Mouse (Mus musculus): ENCODE measurements at regions not wholly inside any gene's neighbourhood (a gene's known extent, or its start where the extent isn't known, plus 50 kb on each side); places are given as distances from the start of the nearest gene placed in this dataset.
"Not testable (repeated sequence)": the region's sequence is repeated elsewhere in the genome, so short reads cannot be mapped to it uniquely, and the experiment has no call there.

DNA sequence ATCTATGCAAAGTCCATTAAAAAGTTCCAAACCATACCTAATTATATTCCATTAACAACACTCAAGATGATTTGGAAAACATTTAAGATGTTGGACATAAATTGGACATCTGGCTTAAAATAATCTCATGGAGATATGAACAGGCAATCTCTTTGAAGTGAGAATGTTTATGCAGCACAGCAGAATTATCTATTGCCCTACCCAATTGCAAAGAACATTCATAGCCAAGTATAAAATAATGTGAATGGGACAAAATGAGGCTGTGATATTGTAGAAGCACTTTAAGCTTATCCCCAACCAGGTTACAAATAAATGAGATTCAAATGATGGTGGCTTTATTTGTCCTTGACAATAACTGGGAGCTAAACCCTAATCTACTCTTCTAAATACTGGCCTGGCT, 950.0 kb upstream of the Fam98a start:
- Histone ChIP-seq H3K27me3 (replicated peaks; ENCODE audit: control insufficient read depth, insufficient read depth, low read length) (no peaks in the 10 kb centered on the region), H3K4me1 (replicated peaks; ENCODE audit: control insufficient read depth, insufficient read depth, low read length) (no peaks in the 10 kb centered on the region)
- ATAC-seq (replicated peaks; ENCODE audit: low FRiP score, low TSS enrichment, low read depth) = no peak

DNA sequence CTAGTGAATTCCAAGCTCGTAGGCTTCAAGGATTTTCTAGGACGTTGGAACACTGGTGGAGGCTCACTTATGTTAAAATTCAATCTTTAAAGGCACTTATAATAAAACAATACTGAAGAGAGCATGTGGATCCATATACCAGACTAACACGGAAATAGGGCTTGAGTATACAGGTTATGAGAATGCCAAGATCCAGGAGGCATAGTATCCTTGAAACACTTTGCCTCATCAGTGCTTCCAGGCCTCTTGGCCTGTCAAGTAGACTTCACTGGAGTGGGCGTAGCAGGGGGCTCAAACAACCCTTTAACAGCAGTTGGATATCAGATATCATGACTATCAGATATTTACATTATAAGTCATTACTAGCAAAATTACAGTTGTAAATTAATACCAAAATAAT, 948.7 kb upstream of the Fam98a start:
- H3K27ac ChIP-seq (ENCODE audit: low read depth) = no peak overlapping the region

More for the DNA sequence above, 950.0 kb upstream of the Fam98a start:
- Histone ChIP-seq H3K9ac (ENCODE audit: low read length) (no peak overlapping the region), H3K9me3 (ENCODE audit: control insufficient read depth, low read length) (no peaks in the 10 kb centered on the region), H3K4me3 (ENCODE audit: low read depth, low read length) (no peak overlapping the region), H3K4me2 (ENCODE audit: low read length) (no peak overlapping the region), H3K27ac (ENCODE audit: low read depth) (no peak overlapping the region), H3K36me3 (ENCODE audit: control insufficient read depth, insufficient read depth, low read length) (no peaks in the 10 kb centered on the region)
- DNase-seq (ENCODE audit: low spot score) = no peak

DNA sequence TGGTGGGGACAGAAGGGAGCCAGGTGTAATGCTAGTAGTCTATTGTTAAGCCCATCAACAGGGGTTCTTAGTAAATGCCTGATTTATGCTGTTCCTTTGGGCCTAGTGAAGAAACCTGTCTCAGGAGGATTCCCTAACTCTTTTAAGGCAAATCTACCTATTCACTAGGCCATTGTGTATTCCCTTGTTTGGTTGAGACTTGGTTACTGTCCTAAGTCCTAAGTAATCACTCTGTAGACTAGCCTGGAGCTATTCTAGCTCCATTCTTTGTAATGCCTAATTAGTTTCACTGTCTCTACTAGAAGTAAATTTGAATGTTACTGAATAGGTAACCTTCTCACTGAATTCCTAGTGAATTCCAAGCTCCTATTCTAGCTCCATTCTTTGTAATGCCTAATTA, 948.2 kb upstream of the Fam98a start:
- not testable (repeated sequence) for H3K36me3 ChIP-seq (ENCODE audit: control insufficient read depth, insufficient read depth, low read length); H3K9me3 ChIP-seq (ENCODE audit: control insufficient read depth, low read length); H3K4me3 ChIP-seq (ENCODE audit: low read depth, low read length); H3K4me2 ChIP-seq (ENCODE audit: low read length); ATAC-seq (replicated peaks; ENCODE audit: low FRiP score, low TSS enrichment, low read depth); H3K9ac ChIP-seq (ENCODE audit: low read length); H3K4me1 ChIP-seq (replicated peaks; ENCODE audit: control insufficient read depth, insufficient read depth, low read length); DNase-seq (ENCODE audit: low spot score); H3K27ac ChIP-seq (ENCODE audit: low read depth); H3K27me3 ChIP-seq (replicated peaks; ENCODE audit: control insufficient read depth, insufficient read depth, low read length)

More for the DNA sequence above, 948.7 kb upstream of the Fam98a start:
- Histone ChIP-seq H3K9ac (ENCODE audit: low read length) (no peak overlapping the region), H3K36me3 (ENCODE audit: control insufficient read depth, insufficient read depth, low read length) (no peaks in the 10 kb centered on the region), H3K4me1 (replicated peaks; ENCODE audit: control insufficient read depth, insufficient read depth, low read length) (no peaks in the 10 kb centered on the region), H3K4me3 (ENCODE audit: low read depth, low read length) (no peak overlapping the region), H3K9me3 (ENCODE audit: control insufficient read depth, low read length) (no peaks in the 10 kb centered on the region), H3K4me2 (ENCODE audit: low read length) (no peak overlapping the region), H3K27me3 (replicated peaks; ENCODE audit: control insufficient read depth, insufficient read depth, low read length) (no peaks in the 10 kb centered on the region)
- 81% methylated on average over 4 of the region's 4 CpGs for WGBS
- DNase-seq (ENCODE audit: low spot score) (no peak), ATAC-seq (replicated peaks; ENCODE audit: low FRiP score, low TSS enrichment, low read depth) (no peak)

DNA sequence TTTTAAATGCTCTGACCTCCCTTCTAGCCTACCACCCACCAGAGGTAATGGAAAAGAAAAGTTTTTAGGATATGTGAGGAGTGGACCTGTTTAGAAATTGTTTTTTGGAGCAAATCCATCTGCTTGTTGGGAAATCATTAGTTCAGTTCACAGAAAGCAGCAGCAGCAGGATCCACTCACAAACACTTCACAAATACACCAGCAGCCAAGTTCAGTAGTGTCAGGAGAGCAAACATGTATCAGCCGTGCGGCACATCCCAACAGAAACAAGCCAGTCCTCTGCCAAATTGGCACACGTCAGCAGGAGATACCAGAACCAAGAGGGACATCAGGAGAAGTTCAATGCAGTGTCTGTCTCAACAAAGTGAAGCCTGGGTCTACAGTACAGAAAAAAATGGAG, 935.6 kb upstream of the Fam98a start:
- Histone ChIP-seq H3K4me1 (replicated peaks; ENCODE audit: control insufficient read depth, insufficient read depth, low read length) (no peaks in the 10 kb centered on the region), H3K9ac (ENCODE audit: low read length) (no peak overlapping the region), H3K4me3 (ENCODE audit: low read depth, low read length) (no peak overlapping the region), H3K27me3 (replicated peaks; ENCODE audit: control insufficient read depth, insufficient read depth, low read length) (no peaks in the 10 kb centered on the region), H3K27ac (ENCODE audit: low read depth) (no peak overlapping the region), H3K4me2 (ENCODE audit: low read length) (no peak overlapping the region), H3K36me3 (ENCODE audit: control insufficient read depth, insufficient read depth, low read length) (no peaks in the 10 kb centered on the region), H3K9me3 (ENCODE audit: control insufficient read depth, low read length) (no peaks in the 10 kb centered on the region)
- WGBS = 86% methylated on average over 3 of the region's 3 CpGs
- DNase-seq (ENCODE audit: low spot score) (no peak), ATAC-seq (replicated peaks; ENCODE audit: low FRiP score, low TSS enrichment, low read depth) (no peak)

DNA sequence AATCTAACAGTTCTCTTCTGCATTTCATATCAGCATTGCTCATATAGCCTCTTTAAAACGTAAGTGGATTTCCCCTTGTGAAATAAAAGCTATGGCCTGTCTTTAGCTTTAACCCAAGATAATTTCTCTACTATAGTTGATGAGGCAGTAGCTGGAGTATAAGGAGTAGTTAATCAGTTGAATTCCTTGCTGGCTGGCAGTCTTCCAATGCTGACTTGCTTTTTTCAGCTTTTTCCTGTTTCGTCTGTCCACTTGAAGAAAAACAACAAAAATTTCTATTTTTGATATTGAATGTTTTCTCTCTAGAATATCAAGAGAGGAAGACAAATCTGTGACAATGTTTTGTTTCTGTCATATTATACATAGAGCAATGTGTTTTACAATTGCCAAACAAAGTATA, 932.4 kb upstream of the Fam98a start:
- no peak overlapping the region for H3K4me2 ChIP-seq (ENCODE audit: low read length)
- H3K27ac ChIP-seq (ENCODE audit: low read depth) = no peak overlapping the region
- no peaks in the 10 kb centered on the region for H3K27me3 ChIP-seq (replicated peaks; ENCODE audit: control insufficient read depth, insufficient read depth, low read length)
- H3K9me3 ChIP-seq (ENCODE audit: control insufficient read depth, low read length) = no peaks in the 10 kb centered on the region
- H3K9ac ChIP-seq (ENCODE audit: low read length) = no peak overlapping the region
- no peaks in the 10 kb centered on the region for H3K36me3 ChIP-seq (ENCODE audit: control insufficient read depth, insufficient read depth, low read length)
- WGBS = 53% methylated on average over 2 of the region's 2 CpGs
- DNase-seq (ENCODE audit: low spot score) (no peak), ATAC-seq (replicated peaks; ENCODE audit: low FRiP score, low TSS enrichment, low read depth) (no peak)
- H3K4me3 ChIP-seq (ENCODE audit: low read depth, low read length) = no peak overlapping the region
- no peaks in the 10 kb centered on the region for H3K4me1 ChIP-seq (replicated peaks; ENCODE audit: control insufficient read depth, insufficient read depth, low read length)

DNA sequence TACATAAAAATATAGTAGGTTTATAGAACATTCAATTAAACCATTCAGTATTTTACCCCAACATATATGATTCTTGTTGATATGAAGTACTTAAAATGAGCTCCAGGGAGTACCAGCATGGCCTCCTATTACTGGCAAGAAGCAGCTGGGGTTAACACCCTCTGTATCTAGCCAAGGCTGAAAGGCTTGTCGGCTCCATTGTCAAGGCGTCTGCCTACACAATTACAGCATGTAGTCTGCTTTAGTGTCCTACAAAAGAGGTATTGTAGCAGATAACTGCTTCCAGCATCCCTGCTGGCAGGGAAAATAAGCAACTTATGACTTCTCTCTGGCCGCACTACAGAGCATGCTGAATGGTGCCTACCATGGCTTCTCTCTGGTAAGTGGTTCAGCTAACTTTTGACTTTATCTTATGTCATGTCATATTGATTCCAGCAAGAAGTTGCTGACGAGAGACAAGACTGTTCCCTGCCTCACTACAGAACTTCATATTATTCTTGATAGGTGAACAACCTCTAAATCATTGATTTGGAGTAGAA, 899.6 kb upstream of the Fam98a start:
- no peaks in the 10 kb centered on the region for H3K9me3 ChIP-seq (ENCODE audit: control insufficient read depth, low read length)
- no peak for ATAC-seq (replicated peaks; ENCODE audit: low FRiP score, low TSS enrichment, low read depth)
- 77% methylated on average over 4 of the region's 4 CpGs for WGBS

More for the DNA sequence above, 899.6 kb upstream of the Fam98a start:
- no peaks in the 10 kb centered on the region for H3K36me3 ChIP-seq (ENCODE audit: control insufficient read depth, insufficient read depth, low read length)
- H3K4me3 ChIP-seq (ENCODE audit: low read depth, low read length) = no peak overlapping the region
- no peak overlapping the region for H3K4me2 ChIP-seq (ENCODE audit: low read length)
- no peaks in the 10 kb centered on the region for H3K27me3 ChIP-seq (replicated peaks; ENCODE audit: control insufficient read depth, insufficient read depth, low read length)
- no peak overlapping the region for H3K27ac ChIP-seq (ENCODE audit: low read depth)
- H3K4me1 ChIP-seq (replicated peaks; ENCODE audit: control insufficient read depth, insufficient read depth, low read length) = no peaks in the 10 kb centered on the region
- DNase-seq (ENCODE audit: low spot score) = no peak
- no peak overlapping the region for H3K9ac ChIP-seq (ENCODE audit: low read length)
